Mouse (Mus musculus) cerebellum, postnatal 36 days (tissue): Measurements from ENCODE around the gene Herpud1.
A peak's percentile ranks its signal among the peaks of the same experiment; 100 is the strongest.
"Not testable (repeated sequence)": the region's sequence is repeated elsewhere in the genome, so short reads cannot be mapped to it uniquely, and the experiment has no call there.

ENCODE experiments used
- DNase-seq, 2 experiments: peaks; one replicate each; pipeline ENCODE4 v3.0.0; 2021 to 2022; ENCODE audit warnings: mixed read lengths in 2 of 2

Herpud1 gene

DNA sequence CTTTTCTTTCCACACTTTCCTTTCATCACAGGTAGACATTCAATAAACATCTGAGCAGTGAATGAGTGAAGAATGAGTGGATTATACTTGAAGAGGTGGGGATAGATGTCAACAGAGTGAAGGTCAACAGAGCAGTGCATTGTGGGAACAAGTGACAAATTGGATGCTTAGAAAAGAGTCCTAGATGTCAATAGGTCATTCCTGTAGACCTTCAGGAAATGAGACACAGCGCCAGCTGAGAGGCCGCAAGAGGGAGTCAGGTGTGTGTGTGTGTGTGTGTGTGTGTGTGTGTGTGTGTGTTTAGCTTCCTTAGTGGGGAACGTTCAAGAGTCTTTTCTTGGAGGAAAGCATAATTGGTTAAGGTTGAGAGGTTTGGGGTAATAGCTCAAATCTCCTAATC, 10.1 kb upstream of the Herpud1 start:
- DNase-seq: no peak

DNA sequence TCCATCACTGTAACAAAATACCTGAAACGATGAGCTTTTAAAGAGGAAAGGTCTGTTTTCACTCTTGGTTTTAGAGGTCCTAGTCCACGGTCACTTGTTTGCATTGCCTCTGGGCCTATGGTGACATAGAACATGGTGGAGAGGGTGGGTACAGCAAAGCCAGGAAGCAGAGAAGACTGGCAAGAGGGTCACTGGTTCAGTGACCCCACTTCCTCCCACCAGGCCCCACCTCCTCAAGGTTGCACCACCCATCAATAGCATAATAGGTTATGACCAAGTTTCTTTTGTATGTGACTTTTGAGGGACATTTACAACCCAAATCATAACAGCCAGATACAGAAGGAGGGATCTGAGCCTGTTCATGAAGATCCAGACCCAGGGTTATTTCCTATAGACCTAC, 9.7 kb upstream of the Herpud1 start:
- DNase-seq: no peak

DNA sequence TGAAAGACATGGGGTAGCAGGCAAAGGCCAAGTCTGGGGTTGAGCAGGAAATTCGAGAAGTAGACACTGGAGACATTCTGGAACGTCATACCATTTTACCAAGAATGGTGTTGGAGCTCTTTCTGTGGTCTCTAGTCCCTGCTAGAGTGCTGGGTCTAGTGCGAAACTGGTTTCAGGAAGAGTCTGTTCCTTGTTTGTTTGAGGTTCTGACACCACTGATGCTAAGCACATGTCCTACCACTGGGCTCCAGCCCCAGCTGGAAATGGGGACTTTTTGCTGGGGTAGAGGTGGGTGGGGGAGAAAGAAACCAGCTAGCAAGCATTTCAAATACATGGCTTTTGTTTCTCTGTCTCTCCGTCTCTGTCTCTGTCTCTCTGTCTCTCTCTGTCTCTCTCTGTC, 9.2 kb upstream of the Herpud1 start:
- DNase-seq: no peak

DNA sequence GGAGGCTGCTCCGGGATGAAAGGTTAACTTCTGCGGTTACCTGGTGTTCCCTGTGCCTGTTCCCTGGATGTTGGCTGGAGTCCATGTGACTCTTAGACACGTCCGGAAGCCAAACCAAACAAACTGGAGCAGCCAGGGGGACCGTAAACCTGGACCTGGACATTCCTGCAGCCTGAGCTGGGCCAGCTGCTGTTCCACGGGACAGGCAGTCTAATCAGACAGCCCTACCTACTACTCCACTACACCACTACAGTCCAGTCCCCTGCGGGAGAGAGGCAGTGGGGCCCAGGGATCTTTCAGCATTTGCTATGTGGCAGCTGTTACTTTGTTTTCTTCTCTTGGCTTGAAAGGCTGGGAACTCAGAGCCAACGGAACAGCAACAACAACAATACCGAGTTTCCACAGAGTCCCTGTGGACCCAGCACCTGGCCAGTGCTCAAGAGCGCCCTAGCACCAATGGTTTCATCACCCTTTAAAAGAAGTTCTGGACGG, 8.5 kb upstream of the Herpud1 start:
- DNase-seq: no peak

DNA sequence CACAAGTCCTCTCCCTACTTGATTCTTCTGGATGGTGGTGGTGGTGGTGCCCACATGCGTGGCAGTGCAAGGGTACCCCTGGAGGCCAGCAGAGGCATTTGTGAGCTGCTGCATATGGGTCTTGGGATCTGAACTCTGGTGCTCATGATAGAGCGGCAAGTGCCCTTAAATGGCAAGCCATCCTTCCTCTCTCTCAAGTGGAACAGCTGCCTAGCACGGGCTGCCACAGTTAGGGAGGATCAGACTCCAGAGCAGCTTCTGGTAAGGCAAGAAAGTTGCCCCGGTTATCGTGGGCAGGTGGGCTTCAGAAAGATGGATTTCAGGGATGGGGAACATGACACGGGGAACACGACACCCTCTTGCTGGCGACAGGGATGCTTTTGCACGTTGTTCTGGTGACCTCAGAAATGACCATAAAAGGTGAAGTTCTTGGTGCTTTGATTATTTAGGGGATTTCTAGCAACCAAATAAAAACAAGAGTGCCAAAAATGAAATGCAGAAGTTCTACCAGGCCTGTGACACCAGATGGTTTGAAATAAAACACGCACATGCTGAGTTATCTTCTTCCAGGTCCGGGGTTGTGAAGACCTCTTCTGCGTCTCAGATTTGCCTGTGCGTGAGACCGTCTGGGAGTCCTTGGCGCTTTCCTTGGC, 7.3 kb upstream of the Herpud1 start:
- DNase-seq: no peak

DNA sequence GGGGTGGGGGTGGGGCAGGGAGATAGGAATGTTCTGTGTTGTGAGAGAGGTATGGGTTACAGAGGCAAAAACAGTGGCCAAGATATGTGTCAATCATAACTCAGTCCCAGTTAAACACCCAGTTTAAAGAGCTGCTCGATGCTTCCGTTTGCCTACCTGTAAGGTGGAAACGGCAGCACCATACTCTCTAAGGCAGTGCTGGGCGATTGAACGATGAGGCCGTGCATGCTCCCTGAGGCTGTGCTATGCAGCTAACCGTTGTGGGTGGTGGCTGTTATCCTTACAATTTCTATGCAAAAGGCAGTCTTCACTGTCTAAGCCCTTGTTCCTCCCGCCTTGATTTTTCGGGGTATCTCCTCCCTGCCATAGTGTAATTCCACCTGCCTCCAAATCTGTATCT, 6.6 kb upstream of the Herpud1 start:
- no peak for DNase-seq

DNA sequence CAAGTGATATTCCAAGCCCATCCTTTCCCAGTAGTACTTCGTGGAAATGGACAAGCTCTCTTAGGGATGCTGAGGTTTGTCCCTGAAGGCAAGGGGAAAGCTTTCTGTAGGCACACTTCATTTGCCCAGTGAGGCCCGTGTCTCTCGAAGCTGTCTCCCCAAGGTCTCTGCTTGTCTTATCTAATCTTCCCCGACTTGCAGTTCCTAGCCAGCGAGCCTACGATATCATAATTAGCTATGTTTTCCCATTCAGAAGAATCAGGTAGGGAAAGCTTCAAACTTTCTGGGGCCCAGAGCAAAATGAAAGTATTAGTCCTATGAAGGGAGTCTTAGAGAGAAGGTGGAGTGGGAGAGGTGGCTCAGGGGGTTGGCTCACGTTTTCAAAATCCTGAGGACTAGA, 2.1 kb upstream of the Herpud1 start:
- no peak for DNase-seq

DNA sequence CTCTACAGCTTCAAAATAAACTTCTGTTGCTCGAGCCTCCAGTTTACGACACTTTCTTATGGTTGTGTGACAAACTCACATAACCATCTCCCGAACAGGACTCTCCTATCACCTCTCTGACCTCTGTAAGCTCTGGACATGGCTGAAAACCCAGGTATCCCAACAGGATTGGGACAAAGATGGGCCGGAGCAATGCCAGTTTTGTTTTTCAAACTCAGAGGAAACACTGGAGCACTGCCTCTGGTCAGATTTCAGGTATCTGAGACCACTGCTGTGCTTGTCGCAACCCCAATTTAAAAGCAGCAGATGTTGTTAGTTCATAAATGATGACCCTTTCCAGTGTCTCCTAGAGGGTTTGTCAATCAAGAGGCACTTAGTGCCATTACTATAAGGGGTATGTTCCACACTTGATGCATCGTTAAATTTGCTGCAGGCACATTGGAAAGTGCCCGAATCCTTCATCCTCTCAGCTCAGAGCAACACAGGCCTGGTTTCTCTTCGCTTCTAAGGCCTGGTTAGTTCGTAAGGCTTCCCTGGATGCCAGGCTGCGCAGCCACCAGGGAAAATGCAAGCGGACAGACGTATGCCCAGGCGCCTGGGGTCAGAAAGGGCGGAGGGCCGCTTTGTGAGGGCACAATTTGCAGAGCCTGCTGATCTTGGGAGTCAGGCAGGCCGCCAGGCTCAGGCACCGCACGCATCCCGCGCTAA, 578 bp upstream of the Herpud1 start:
- DNase-seq: no peak

DNA sequence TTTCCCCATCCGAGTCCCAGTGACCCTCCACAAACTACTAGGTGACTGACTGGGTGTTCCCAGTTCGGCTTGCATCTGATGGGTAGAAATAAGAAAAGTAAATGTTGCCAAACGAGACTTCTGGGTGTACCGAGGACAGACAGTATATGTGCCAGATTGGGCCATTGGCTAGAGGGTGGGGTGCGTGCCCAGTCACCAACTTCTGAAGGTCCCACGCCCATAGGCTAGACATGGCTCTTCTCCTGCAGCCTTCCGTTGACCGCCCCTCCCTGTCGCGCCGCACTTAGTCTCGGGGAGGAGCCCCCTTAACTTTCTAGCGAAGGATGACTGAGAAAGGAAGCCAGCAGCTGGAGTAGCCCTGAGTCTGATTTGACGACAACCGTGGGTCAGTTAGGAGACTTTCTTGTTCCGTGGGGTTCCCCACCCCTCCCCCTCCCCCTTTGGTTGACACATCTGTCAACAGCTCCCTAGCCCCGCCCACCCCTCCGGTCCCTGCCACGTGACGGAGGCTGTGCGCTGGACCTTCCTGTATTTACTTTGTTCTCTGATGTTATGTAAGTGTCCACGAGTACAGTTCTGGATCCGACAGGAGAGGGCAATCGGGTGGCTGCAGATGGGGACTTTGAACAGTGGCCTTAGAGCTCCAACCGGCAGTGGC, 918 bp downstream of the Herpud1 start:
- DNase-seq: peak; percentile 63 to 72

DNA sequence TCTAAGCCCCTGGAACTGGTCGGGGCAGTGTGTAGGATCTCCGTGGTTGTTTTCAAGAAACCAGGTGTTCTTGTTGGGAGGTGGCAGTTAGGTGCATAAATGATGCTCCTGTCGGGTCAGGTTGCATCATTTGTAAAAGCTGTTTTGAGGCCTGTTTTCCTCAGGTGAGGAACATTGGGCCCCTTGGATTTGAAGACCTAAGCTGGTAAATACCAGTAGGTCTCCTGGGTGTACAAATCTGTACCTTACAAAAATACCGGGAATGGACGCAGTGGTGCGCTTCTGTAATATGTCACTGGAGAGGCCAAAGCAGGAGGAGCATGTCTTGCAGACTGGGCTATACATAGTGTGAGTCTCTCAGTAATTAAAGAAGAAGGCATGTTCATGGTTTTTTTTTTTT, 1.5 kb downstream of the Herpud1 start:
- DNase-seq: no peak

DNA sequence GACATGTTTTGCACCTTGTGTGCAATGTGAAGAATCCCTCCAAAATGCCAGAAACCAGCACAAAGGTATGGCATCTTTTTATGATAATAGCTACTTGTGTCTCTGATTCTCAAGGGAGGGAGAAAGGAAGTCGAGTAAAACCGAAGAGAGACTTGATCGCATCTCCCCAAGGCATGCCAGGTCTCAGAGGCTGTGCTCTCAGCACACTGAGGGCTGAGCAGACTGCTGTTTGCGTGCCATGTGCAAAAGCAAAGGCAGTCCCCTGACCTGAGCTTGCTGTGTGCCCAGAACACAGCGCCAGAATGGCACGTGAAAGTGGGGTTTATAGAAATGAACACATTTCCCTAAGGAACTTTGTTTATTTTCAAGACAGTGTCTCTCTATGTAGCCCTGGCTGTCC, 3.3 kb downstream of the Herpud1 start:
- no peak for DNase-seq

DNA sequence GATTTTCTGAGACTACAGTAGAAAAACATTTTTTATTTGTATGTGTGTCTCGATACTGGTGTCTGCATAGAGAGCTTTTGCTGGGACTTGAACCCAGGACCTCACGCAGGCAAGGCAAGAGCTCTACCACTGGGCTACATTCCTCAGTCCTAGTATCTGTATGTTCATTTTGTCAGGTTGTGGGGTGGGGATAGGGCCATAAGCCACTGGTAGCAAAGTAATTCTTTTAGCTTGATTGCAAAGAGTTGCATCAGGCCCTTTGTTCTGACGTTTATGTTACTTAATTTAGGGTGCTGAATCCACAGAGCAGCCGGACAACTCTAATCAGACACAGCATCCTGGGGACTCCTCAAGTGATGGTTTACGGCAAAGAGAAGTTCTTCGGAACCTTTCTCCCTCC, 4.2 kb downstream of the Herpud1 start:
- DNase-seq: no peak

DNA sequence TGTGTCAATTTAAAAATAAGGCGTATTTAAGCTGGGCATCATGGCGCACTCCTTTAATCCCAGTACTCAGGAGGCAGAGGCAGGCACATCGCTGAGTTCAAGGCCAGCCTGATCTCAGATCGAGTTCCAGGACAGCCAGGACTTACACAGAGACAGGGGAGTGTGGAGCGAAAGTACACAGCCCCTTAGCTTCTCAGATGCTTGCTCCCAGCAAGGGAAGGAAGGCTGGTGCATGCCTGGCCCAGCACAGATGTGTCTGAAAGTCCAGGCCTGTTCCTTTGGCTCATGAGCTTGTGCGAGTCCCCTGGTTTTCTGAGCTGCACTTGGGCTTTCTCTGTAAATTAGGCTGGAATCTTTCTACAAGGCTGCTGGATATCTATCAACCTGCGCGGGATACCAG, 4.7 kb downstream of the Herpud1 start:
- DNase-seq: no peak

DNA sequence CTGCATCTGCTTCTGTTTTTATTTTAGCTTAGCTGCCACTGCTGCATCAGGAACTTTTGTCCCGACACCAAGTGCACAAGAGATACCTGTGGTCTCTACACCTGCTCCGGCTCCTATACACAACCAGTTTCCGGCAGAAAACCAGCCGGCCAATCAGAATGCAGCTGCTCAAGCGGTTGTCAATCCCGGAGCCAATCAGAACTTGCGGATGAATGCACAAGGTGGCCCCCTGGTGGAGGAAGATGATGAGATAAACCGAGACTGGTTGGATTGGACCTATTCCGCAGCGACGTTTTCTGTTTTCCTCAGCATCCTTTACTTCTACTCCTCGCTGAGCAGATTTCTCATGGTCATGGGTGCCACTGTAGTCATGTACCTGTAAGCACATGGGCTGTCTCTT, 5.9 kb downstream of the Herpud1 start:
- peak; percentile 42 for DNase-seq

DNA sequence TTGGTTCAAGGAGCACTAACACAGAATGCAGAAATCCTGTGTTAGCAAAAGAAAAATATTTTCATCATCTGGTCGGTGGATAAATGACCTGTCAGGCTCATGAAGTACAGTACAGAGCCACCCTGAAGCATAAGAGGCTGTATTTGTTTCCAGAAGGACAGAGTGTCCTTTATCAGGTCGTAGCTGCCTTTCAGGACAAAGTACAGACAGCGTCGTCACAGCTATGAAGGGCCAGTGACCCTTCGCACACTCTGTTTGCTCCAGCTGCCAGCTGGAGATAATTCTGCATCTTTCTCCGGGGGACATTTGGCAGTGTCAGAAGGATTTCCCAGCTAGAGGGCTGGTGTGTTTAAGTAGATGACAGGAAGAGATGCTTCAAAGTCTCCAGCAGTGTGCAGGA, 6.4 kb downstream of the Herpud1 start:
- no peak for DNase-seq

DNA sequence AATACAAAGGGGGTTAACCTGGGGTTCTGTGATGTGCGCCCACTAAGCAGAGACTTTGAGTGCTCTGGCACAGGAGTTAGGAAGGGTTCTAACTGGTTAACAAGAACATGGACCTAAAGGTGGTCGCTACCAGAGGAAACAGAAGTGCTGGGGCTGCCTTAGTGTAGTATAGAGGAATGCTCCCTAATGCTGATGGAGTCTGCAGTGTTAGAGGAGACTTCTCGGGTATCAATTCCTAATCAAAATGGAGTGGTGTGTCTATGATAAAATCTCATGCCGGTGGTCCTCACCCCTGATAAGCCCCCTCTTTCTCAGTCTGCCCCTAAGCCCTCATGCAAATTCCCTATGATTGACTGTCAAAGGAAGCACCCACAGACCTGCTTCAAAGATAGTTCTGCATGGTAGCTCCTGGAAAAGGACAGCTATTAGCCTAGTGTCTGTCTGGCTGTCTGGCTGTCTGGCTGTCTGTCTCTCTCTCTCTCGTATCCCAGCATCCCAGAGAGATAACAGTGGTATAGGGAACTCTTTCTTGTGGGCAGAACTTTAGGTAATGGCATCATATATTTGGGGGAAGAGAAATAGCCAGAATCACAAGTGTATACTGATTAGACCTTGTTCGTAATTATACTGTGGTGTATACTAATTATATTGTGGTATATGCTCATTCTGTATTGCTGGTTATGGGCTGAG, 9.8 kb downstream of the Herpud1 start:
- no peak for DNase-seq

DNA sequence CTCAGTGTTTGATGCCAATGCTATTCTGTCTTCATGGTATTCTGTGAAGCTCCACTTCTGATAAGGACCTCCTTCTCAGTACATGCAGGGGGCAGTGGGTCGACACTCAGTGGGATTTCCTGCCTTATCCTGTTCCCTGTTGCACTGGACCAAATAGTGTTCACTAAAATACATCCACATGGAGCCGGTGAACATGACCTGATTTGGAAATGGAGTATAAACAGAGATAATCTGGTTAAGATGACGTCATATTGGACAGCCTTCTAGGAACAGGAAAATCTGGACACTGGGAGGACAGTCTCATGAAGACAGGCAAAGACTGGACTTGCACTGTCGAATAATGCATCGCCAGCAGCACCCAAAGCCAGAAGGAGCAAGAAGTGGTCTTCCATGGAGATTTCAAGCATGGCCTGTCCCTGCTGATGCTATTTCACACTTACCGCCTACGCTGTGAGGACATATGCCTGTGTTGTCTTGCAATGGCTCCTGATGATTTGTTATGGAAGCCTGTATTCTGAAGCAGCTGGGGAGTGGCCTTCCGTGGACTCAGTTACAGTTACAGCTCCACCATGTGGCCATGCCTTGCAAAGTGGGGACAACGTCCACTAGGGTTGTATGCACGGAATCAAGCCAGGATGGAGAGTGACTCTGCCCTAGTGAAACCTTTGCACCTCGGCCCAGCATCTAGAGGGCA, 10.9 kb downstream of the Herpud1 start:
- peak; percentile 42 to 48 for DNase-seq

DNA sequence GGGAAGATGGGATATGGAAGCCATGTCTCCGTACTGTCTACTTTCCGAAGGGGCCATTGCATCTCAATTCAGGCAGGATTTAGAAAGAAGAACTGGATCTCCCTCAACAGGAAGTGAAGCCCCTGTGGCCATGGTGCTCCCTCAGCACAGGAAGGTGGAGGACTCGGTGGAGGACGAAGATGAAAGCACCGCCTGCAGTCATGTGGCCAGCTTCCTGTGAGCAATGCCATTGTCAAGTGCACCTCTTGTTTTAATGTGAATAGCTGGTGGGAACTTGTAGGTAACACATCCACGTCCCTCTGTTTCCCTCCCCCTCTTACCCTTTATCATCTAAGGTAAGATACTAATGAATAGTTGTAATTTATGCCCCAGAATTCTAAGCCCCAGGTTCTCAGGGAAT, 12.3 kb downstream of the Herpud1 start:
- no peak for DNase-seq

DNA sequence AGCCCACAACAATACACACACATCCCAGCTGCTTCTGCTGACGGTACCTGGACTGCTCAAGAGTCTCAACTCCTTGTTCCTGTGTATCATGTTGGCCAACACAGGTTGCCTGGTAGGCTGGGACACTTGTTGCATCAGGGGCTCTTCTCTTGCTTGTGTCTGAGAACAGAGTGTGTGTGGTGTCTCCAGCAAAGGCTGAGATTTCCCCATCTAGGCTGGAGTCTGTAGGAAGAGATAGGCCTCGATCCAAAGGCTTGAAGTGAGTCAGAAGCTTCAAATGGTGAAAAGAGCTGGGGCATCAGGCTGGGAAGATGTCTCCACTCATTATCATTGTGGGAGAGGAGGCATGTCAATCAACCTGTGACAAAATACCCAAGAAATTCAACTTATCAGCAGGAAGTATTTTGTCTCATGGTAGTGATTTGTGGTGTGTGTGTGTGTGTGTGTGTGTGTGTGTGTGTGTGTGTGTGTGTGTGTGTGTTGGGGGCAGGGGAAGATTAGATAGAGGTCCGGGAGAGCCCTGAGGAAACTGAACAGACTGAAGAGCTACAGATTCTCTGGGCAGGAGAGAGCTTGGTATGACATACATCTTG, 13.2 kb downstream of the Herpud1 start:
- no peak for DNase-seq

DNA sequence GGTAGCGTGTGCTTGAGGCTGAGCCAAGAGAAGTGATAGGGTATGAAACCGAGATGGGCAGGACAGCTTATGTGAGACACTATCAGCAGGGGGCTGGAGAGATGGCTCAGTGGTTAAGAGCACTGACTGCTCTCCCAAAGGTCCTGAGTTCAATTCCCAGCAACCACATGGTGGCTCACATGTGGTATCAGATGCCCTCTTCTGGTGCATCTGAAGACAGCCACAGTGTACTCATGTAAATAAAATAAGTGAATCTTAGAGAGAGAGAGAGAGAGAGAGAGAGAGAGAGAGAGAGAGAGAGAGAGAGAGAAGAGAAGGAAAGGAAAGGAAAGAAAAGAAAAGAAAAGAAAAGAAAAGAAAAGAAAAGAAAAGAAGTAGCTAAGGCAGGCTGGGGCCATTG, 13.7 kb downstream of the Herpud1 start:
- DNase-seq: not testable (repeated sequence)

DNA sequence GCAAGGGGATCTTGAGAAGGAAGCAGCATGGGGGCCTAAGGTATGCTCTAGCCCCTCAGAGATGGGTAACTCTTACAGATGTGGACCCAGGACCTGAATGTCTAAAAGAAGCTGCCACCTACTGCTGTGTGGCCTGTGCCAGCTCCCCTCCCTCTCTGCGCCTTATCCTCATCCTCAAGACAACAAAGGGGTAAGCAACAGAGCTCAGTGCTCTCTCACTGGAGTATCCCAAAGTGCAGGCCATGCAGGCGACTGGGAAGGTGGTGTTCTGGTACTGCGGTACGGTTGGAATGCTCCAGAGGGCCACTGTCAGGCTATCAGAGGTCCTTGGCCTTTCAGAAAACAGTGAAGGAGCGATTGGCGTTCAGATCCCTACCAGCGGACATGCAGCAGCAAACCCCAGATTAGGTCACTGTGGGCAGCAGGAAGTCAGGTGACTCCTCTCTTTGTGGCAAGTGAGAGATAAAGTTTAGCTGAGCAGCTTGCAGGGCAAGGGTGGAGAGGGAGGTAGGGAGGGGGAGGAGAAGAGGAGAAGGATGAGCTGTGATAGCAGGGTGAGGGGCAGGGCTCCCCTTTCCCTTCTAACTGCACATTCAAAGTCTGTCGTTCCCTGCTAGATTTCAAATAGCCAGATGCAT, 22.3 kb downstream of the Herpud1 start:
- no peak for DNase-seq

DNA sequence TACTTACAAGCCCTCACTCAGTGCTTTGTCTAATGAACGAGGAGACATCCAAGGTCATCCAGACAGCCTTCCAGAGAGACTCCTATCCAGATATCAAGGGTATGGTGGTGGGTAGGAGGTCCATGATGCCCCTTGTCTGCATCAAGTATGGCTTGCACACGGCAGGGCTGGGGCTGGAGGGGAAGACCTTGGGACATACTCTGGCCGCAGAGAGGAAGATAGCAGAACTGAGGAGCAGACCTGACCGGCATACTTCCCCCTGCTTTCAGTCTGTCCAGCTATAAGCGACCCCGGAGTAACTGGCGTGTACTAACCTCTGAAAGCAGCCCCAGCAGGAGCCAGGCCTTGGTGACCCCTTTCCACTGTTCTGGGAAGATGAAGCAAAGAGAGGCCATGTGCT, 23.3 kb downstream of the Herpud1 start:
- DNase-seq: no peak
